11 mouse cellular contexts compared by ENCODE assay signal in the genomic region with DNA sequence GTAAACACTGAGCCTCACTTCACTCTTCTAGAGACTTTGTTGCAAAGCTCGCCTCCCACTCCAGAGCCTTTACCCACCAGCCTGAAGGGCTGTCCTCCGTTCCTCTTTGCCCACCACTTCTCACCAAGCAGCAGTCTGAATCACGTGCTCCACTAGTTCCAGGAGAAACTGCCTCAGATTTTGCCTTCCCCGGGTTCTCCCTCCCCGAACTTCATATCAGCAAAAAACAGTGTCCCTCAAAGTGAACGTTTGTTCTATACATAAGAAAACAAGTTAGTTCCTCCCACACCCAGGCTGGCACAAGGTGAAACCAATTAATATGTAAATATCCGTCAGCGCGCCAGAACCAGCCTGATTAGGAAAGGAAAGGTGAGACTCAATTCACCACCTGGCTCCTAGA. TPM values are rescaled to one million over a fixed set of nuclear protein-coding genes. Genes with fewer than 3 reads are reported as not detected.
A peak's percentile ranks its signal among the peaks of the same experiment; 100 is the strongest.
DNase-seq lines count a peak whose midpoint lies in the region; ATAC-seq and TF ChIP-seq lines count a peak whose summit lies in the region.
"Had no signal": no experiment of that assay in that cellular context is flagged by ENCODE, and none has a peak within 500 bp of the region (broad histone marks: within the 10 kb centered on the region; RNA-seq: fewer than 3 reads in every experiment).

No protein-coding gene starts in this region.

- no peak for TF ChIP-seq CTCF in heart, postnatal 0 days (IDR thresholded peaks at IDR 0.05; ENCODE audit: low read depth)

- H3K4me1 ChIP-seq in heart, embryonic 14.5 days (ENCODE audit: control insufficient read depth in 2 of 2, insufficient read depth in 2 of 2, low read length in 2 of 2) = peaks cover 6 to 18% of the 10 kb centered on the region in 2 experiments
- peaks cover 18% of the 10 kb centered on the region; the same call in 1 of the 2 replicates for H3K4me1 ChIP-seq in lung, embryonic 16.5 days (replicated peaks; ENCODE audit: control insufficient read depth, insufficient read depth, low read length)
- H3K4me1 ChIP-seq in heart, postnatal 0 days (ENCODE audit: control insufficient read depth, insufficient read depth) = 0 out of 2 replicates have a peak, but pooled peaks cover 3% of the 10 kb centered on the region
- peaks cover 15% of the 10 kb centered on the region; the same call in 1 of the 2 replicates for H3K4me1 ChIP-seq in stomach, embryonic 15.5 days

- no peak overlapping the region for H3K27ac ChIP-seq in heart, embryonic 14.5 days (replicated peaks in 1 of 2; ENCODE audit: control insufficient read depth in 1 of 2, insufficient read depth in 1 of 2, low read depth in 2 of 2, low read length in 2 of 2)
- no peak overlapping the region for H3K27ac ChIP-seq in lung, embryonic 16.5 days (ENCODE audit: low read length)
- no peak overlapping the region for H3K27ac ChIP-seq in heart, postnatal 0 days (ENCODE audit: low read depth)
- peak overlapping the region; percentile 78; the same call in 1 of the 2 replicates for H3K27ac ChIP-seq in stomach, embryonic 15.5 days

- H3K27me3 ChIP-seq in heart, embryonic 14.5 days (ENCODE audit: control insufficient read depth, insufficient read depth, low read length) = peaks cover 25% of the 10 kb centered on the region
- H3K27me3 ChIP-seq in lung, embryonic 16.5 days (ENCODE audit: control insufficient read depth, insufficient read depth, low read depth, low read length) = peaks cover 38% of the 10 kb centered on the region
- peaks cover 24% of the 10 kb centered on the region for H3K27me3 ChIP-seq in heart, postnatal 0 days (ENCODE audit: control insufficient read depth, insufficient read depth, low read length)
- H3K27me3 ChIP-seq in stomach, embryonic 15.5 days (replicated peaks) = peaks cover 29% of the 10 kb centered on the region

- no peak for DNase-seq in heart, adult 9 months (ENCODE audit: low spot score in 2 of 2)
- DNase-seq in lung, adult 18-20 months = no peak
- no peak for DNase-seq in heart, postnatal 0 days (ENCODE audit: low spot score)
- no peak for DNase-seq in spleen, postnatal 36 days (ENCODE audit: low spot score in 2 of 2)
- DNase-seq in urinary bladder, postnatal 25 days (ENCODE audit: low spot score) = no peak
- DNase-seq: lung, embryonic 14.5 days had no signal

- H3K9me3 ChIP-seq in heart, embryonic 14.5 days (ENCODE audit: control insufficient read depth, low read length) = no peaks in the 10 kb centered on the region
- no peaks in the 10 kb centered on the region for H3K9me3 ChIP-seq in lung, embryonic 16.5 days (ENCODE audit: control insufficient read depth, low read length)
- H3K9me3 ChIP-seq in heart, postnatal 0 days (replicated peaks; ENCODE audit: control insufficient read depth, low read length) = no peaks in the 10 kb centered on the region
- no peaks in the 10 kb centered on the region for H3K9me3 ChIP-seq in stomach, embryonic 15.5 days

- no peak for TF ChIP-seq EP300 in heart, postnatal 0 days (IDR thresholded peaks at IDR 0.05; ENCODE audit: low read depth)

- no peak overlapping the region for H3K9ac ChIP-seq in heart, embryonic 14.5 days (ENCODE audit: low read length)
- H3K9ac ChIP-seq in lung, embryonic 16.5 days (ENCODE audit: low read length) = no peak overlapping the region
- H3K9ac ChIP-seq in heart, postnatal 0 days (replicated peaks; ENCODE audit: low read depth, low read length) = no peak overlapping the region
- H3K9ac ChIP-seq in stomach, embryonic 15.5 days = no peak overlapping the region
- H3K9ac ChIP-seq: lung, embryonic 14.5 days had no signal

- no peak for ATAC-seq in heart, embryonic 14.5 days (ENCODE audit: insufficient number of reproducible peaks, insufficient read depth, low FRiP score, low read depth)
- ATAC-seq in lung, embryonic 16.5 days (ENCODE audit: low read depth) = no peak
- no peak for ATAC-seq in heart, postnatal 0 days (ENCODE audit: insufficient read depth, low read depth)
- ATAC-seq in stomach, embryonic 15.5 days (ENCODE audit: insufficient read depth, low FRiP score, low read depth) = no peak
- ATAC-seq: activated CD4-positive, CD25-positive, alpha-beta regulatory T cell, adult 4 months; hindbrain, embryonic 16.5 days had no signal

- H3K4me3 ChIP-seq in heart, embryonic 14.5 days (ENCODE audit: control insufficient read depth in 1 of 2, insufficient read depth in 1 of 2, low read depth in 1 of 2, low read length in 2 of 2) = peak overlapping the region in 1 of 2 experiments; percentile 67; a peak in 1 of 4 replicates
- H3K4me3 ChIP-seq in lung, embryonic 16.5 days (ENCODE audit: low read length) = no peak overlapping the region; the same call in 1 of the 2 replicates
- peak overlapping the region; percentile 75; the same call in 1 of the 2 replicates for H3K4me3 ChIP-seq in heart, postnatal 0 days (ENCODE audit: low read depth, low read length)
- H3K4me3 ChIP-seq in stomach, embryonic 15.5 days (replicated peaks) = peak overlapping the region; percentile 53

- 12% methylated on average over 9 of the region's 9 CpGs for WGBS in heart, embryonic 14.5 days
- 11% methylated on average over 9 of the region's 9 CpGs for WGBS in lung, embryonic 16.5 days
- 14% methylated on average over 9 of the region's 9 CpGs for WGBS in heart, postnatal 0 days
- 8% methylated on average over 9 of the region's 9 CpGs for WGBS in stomach, embryonic 15.5 days

- H3K36me3 ChIP-seq in heart, embryonic 14.5 days (ENCODE audit: control insufficient read depth, insufficient read depth, low read length) = no peaks in the 10 kb centered on the region
- no peaks in the 10 kb centered on the region for H3K36me3 ChIP-seq in lung, embryonic 16.5 days (ENCODE audit: control insufficient read depth, insufficient read depth, low read length)
- no peaks in the 10 kb centered on the region for H3K36me3 ChIP-seq in heart, postnatal 0 days (replicated peaks; ENCODE audit: control insufficient read depth, insufficient read depth, low read length)
- H3K36me3 ChIP-seq in stomach, embryonic 15.5 days = no peaks in the 10 kb centered on the region

- peak overlapping the region; percentile 97 for H3K4me2 ChIP-seq in heart, embryonic 14.5 days (ENCODE audit: low read length)
- peak overlapping the region; percentile 91 for H3K4me2 ChIP-seq in lung, embryonic 16.5 days (ENCODE audit: low read depth, low read length)
- H3K4me2 ChIP-seq in heart, postnatal 0 days (ENCODE audit: low read depth, low read length) = peak overlapping the region; percentile 89
- H3K4me2 ChIP-seq in stomach, embryonic 15.5 days = peak overlapping the region; percentile 90

RNA-seq across cellular contexts. Expression of gene Smagp, which starts 1.5 kb away (rescaled TPM):
- polyA plus RNA-seq in heart, embryonic 14.5 days (2014; fragmentation: Nextera tagmentation; extraction: Ambion mirVana) = 14.5 and 18.7 TPM in 2 replicates
- 20.5 and 22.1 TPM in 2 replicates for polyA plus RNA-seq in lung, embryonic 16.5 days (2015; fragmentation: Nextera tagmentation; extraction: Ambion mirVana)
- 20.5 and 27.6 TPM in 2 replicates for total RNA-seq in heart, postnatal 0 days (2014; rRNA removed; ENCODE audit: low replicate concordance)
- polyA plus RNA-seq in heart, postnatal 0 days (2015; fragmentation: Nextera tagmentation; extraction: Ambion mirVana) = 15.9 and 19.0 TPM in 2 replicates
- polyA plus RNA-seq in stomach, embryonic 15.5 days (2015; fragmentation: Nextera tagmentation; extraction: Ambion mirVana) = 37.8 and 41.9 TPM in 2 replicates
- polyA plus RNA-seq: activated CD4-positive, CD25-positive, alpha-beta regulatory T cell, adult 4 months had no signal

RNA-seq across cellular contexts. Expression of gene Dazap2, which starts 20.1 kb away (rescaled TPM):
- polyA plus RNA-seq in heart, embryonic 14.5 days (2014; fragmentation: Nextera tagmentation; extraction: Ambion mirVana) = 253 and 254 TPM in 2 replicates
- polyA plus RNA-seq in lung, embryonic 16.5 days (2015; fragmentation: Nextera tagmentation; extraction: Ambion mirVana) = 248 and 262 TPM in 2 replicates
- total RNA-seq in heart, postnatal 0 days (2014; rRNA removed; ENCODE audit: low replicate concordance) = 234 and 284 TPM in 2 replicates
- 213 and 214 TPM in 2 replicates for polyA plus RNA-seq in heart, postnatal 0 days (2015; fragmentation: Nextera tagmentation; extraction: Ambion mirVana)
- polyA plus RNA-seq in stomach, embryonic 15.5 days (2015; fragmentation: Nextera tagmentation; extraction: Ambion mirVana) = 194 and 215 TPM in 2 replicates

RNA-seq across cellular contexts. Expression of gene Bin2, which starts 34.1 kb away (rescaled TPM):
- 1.9 and 2.8 TPM in 2 replicates for polyA plus RNA-seq in heart, embryonic 14.5 days (2014; fragmentation: Nextera tagmentation; extraction: Ambion mirVana)
- 4.6 and 6.3 TPM in 2 replicates for polyA plus RNA-seq in lung, embryonic 16.5 days (2015; fragmentation: Nextera tagmentation; extraction: Ambion mirVana)
- total RNA-seq in heart, postnatal 0 days (2014; rRNA removed; ENCODE audit: low replicate concordance) = 0.42 TPM in 1 of 2 replicates, not detected in the other
- 0.56 and 0.68 TPM in 2 replicates for polyA plus RNA-seq in heart, postnatal 0 days (2015; fragmentation: Nextera tagmentation; extraction: Ambion mirVana)
- 7.1 TPM in 2 replicates for polyA plus RNA-seq in stomach, embryonic 15.5 days (2015; fragmentation: Nextera tagmentation; extraction: Ambion mirVana)

RNA-seq across cellular contexts. Expression of gene Pou6f1, which starts 35.5 kb away (rescaled TPM):
- polyA plus RNA-seq in heart, embryonic 14.5 days (2014; fragmentation: Nextera tagmentation; extraction: Ambion mirVana) = 7.1 and 8.2 TPM in 2 replicates
- polyA plus RNA-seq in lung, embryonic 16.5 days (2015; fragmentation: Nextera tagmentation; extraction: Ambion mirVana) = 4.0 and 5.2 TPM in 2 replicates
- total RNA-seq in heart, postnatal 0 days (2014; rRNA removed; ENCODE audit: low replicate concordance) = 6.0 and 18.8 TPM in 2 replicates
- 3.2 and 5.2 TPM in 2 replicates for polyA plus RNA-seq in heart, postnatal 0 days (2015; fragmentation: Nextera tagmentation; extraction: Ambion mirVana)
- polyA plus RNA-seq in stomach, embryonic 15.5 days (2015; fragmentation: Nextera tagmentation; extraction: Ambion mirVana) = 4.7 and 4.9 TPM in 2 replicates

RNA-seq across cellular contexts. Expression of gene Cela1, which starts 52.5 kb away (rescaled TPM):
- 1.1 and 2.0 TPM in 2 replicates for polyA plus RNA-seq in heart, embryonic 14.5 days (2014; fragmentation: Nextera tagmentation; extraction: Ambion mirVana)
- 4.2 and 9.6 TPM in 2 replicates for polyA plus RNA-seq in lung, embryonic 16.5 days (2015; fragmentation: Nextera tagmentation; extraction: Ambion mirVana)
- total RNA-seq in heart, postnatal 0 days (2014; rRNA removed; ENCODE audit: low replicate concordance) = 0.85 TPM in 1 of 2 replicates, not detected in the other
- 1.6 and 1.8 TPM in 2 replicates for polyA plus RNA-seq in heart, postnatal 0 days (2015; fragmentation: Nextera tagmentation; extraction: Ambion mirVana)
- polyA plus RNA-seq in stomach, embryonic 15.5 days (2015; fragmentation: Nextera tagmentation; extraction: Ambion mirVana) = 273 and 329 TPM in 2 replicates
